Mouse (Mus musculus) liver, adult 2 months (tissue): Measurements from ENCODE around the gene Stpg1. TPM values are rescaled to one million over a fixed set of nuclear protein-coding genes. Genes with fewer than 3 reads are reported as not detected.

Experiments
- DNase-seq: peaks from one replicate; pipeline ENCODE4 v3.0.0-alpha.2; 2011; ENCODE audit warnings: low read depth, low spot score; ENCODE audit errors: extremely low read depth
- H3K27ac ChIP-seq: fragments of 200-500 bp; replicated peaks from 2 replicates; pipeline ENCODE4 v1.5.1; 2012; ENCODE audit warnings: low read depth, mild to moderate bottlenecking, control low read depth, inconsistent platforms, low read length; ENCODE audit not compliant: insufficient read depth
- H3K27me3 ChIP-seq: fragments of 200-500 bp; 2 replicates; pipeline ENCODE4 v1.6.1; 2012; ENCODE audit warnings: mild to moderate bottlenecking, moderate library complexity, low read length, inconsistent platforms; ENCODE audit not compliant: control insufficient read depth, insufficient read depth
- H3K36me3 ChIP-seq: fragments of 200-500 bp; 2 replicates; pipeline ENCODE4 v1.6.1; 2012; ENCODE audit warnings: low read length, inconsistent platforms; ENCODE audit not compliant: control insufficient read depth, insufficient read depth
- H3K4me1 ChIP-seq: fragments of 200-500 bp; 2 replicates; pipeline ENCODE4 v1.6.1; 2011; ENCODE audit warnings: low read length; ENCODE audit not compliant: control insufficient read depth, insufficient read depth
- H3K4me3 ChIP-seq: fragments of 200-500 bp; 2 replicates; pipeline ENCODE4 v1.5.1; 2011; ENCODE audit warnings: low read depth, mild to moderate bottlenecking, control low read depth, low read length, moderate library complexity; ENCODE audit not compliant: insufficient read depth
- H3K79me2 ChIP-seq: fragments of 200-500 bp; 2 replicates; pipeline ENCODE4 v1.6.1; 2012; ENCODE audit warnings: inconsistent platforms, mild to moderate bottlenecking, low read length, moderate library complexity; ENCODE audit not compliant: control insufficient read depth, insufficient read depth
- H3K9ac ChIP-seq: fragments of 200-500 bp; 2 replicates; pipeline ENCODE4 v1.6.1; 2012; ENCODE audit warnings: low read depth, mild to moderate bottlenecking, control low read depth, inconsistent platforms, low read length
- CTCF ChIP-seq: fragments of 200-500 bp; IDR thresholded peaks from 2 replicates; pipeline ENCODE4 v1.5.1; 2011; ENCODE audit warnings: low read depth, low read length, control low read depth
- POLR2A ChIP-seq: fragments of 200-500 bp; IDR thresholded peaks from 2 replicates; pipeline ENCODE4 v1.6.1; 2011; ENCODE audit warnings: low read length, control low read depth; ENCODE audit not compliant: insufficient read depth; ENCODE audit errors: extremely low read depth
- WGBS: fragments of 180-500 bp; shearing (Covaris S2); methylation state at CpG from one replicate; pipeline ENCODE4 v1.1.7; 2018; 5-methylcytosine and 5-hydroxymethylcytosine counted together
- polyA plus RNA-seq: library from polyadenylated mRNA; depleted of rRNA; stranded (reverse); fragments of >200 nt; gene quantifications from 2 replicates; pipeline ENCODE4 v1.2.3, GENCODE M21; 2012
- total RNA-seq: library from RNA; depleted of rRNA; stranded (reverse); fragments of >200 nt; gene quantifications from 2 replicates; pipeline ENCODE4 v1.2.3, GENCODE M21; 2014

Gene Stpg1
- total and polyA plus RNA-seq, 2 experiments = not detected

DNA sequence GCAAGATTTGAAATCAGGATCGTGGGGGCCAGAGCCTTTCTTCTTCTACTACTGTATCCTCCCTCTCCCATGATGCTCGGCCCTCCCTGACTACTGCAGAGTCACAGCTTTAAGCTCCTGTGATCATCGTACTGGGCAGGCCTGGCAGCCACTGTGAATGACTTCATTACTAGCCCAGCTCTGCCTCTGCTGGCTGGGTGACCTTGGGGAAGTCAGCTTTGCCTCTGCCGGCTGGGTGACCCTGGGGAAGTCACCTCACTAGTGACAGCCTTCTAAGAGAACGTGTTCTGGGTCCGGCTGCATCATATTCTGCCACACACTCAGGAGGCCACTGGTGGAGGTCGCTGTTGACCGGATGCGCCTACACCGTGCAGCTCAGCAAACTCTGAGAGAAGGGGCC lies 16.7 kb upstream of the Stpg1 start:
- no peak overlapping the region for H3K9ac ChIP-seq
- 82% methylated on average over 10 of the region's 10 CpGs for WGBS
- no peaks in the 10 kb centered on the region; the same call in 1 of the 2 replicates for H3K36me3 ChIP-seq
- H3K79me2 ChIP-seq = no peaks in the 10 kb centered on the region
- H3K4me3 ChIP-seq = no peak overlapping the region
- DNase-seq = no peak
- no peaks in the 10 kb centered on the region for H3K4me1 ChIP-seq
- TF ChIP-seq CTCF = no peak
- H3K27ac ChIP-seq = no peak overlapping the region
- H3K27me3 ChIP-seq = no peaks in the 10 kb centered on the region

DNA sequence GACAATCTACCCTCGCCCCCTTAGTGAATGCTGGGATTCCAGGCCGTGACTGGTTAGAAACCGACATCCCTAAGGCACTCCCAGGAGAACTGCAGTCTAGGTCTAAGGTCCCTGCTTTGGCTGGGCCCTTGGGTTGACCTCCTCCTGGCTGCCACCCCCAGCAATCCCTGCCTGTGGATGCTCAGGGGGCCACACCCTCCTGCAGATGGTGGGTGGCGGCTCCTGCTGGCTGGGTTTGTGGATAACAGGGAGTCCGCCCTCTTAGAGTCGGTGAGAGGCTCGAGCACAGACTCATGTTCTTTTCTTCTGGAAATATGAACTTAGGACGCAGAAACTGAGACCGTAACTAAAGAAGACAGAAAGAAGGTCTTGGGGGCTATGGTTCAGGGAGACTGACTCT lies 14.2 kb upstream of the Stpg1 start:
- DNase-seq = no peak
- TF ChIP-seq CTCF (no peak), POLR2A (no peak)
- 92% methylated on average over 9 of the region's 9 CpGs for WGBS
- no peaks in the 10 kb centered on the region for H3K36me3 ChIP-seq
- H3K79me2 ChIP-seq = no peaks in the 10 kb centered on the region
- no peak overlapping the region for H3K4me3 ChIP-seq
- H3K4me1 ChIP-seq = no peaks in the 10 kb centered on the region
- H3K27me3 ChIP-seq = no peaks in the 10 kb centered on the region
- no peak overlapping the region for H3K9ac ChIP-seq
- H3K27ac ChIP-seq = no peak overlapping the region

DNA sequence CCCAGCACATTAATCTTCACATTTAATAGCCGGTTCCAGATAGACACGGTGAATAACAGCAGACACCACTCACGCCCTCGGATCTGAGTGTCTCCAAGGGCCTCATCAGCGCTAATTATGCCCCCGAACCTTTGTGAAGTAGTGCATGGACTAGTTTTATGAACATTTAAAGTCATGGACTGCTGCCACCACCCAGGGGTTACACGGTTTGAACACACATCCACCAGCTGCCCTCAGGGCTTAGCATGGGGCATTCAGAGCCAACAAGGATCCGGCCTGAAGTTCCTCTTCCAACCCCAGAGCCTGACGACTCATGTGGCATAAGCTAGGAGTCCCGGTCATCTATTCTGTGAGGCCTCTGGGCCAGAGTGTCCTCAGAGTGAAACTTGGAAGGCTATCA lies 9.5 kb upstream of the Stpg1 start:
- no peak for TF ChIP-seq CTCF
- TF ChIP-seq POLR2A = no peak
- Histone ChIP-seq H3K36me3 (no peaks in the 10 kb centered on the region), H3K79me2 (no peaks in the 10 kb centered on the region), H3K27me3 (no peaks in the 10 kb centered on the region), H3K4me3 (no peak overlapping the region), H3K4me1 (no peaks in the 10 kb centered on the region), H3K27ac (no peak overlapping the region), H3K9ac (no peak overlapping the region)
- WGBS = 86% methylated on average over 10 of the region's 10 CpGs
- DNase-seq = no peak

DNA sequence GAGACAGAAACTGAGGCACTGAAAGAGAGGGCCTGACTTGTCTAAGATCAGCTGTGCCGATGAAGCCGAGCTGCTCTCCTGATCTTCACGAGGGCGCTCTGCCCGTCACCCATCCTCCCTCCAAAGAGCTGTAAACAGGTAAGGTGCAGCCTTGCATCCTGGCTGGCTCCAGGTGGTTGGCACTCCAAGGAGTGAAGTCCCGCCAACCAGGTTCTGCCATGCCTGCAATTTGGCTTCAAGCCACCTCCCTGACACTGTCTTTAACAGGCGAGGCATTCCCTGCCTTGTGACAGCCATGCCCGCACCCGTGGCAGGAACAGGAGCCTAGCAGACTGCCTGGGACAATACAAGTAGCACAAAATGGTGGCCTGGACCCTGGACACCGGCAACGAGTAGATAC lies 8.2 kb upstream of the Stpg1 start:
- TF ChIP-seq CTCF (no peak), POLR2A (no peak)
- no peaks in the 10 kb centered on the region for H3K4me1 ChIP-seq
- no peaks in the 10 kb centered on the region for H3K27me3 ChIP-seq
- H3K79me2 ChIP-seq = no peaks in the 10 kb centered on the region
- no peak overlapping the region for H3K4me3 ChIP-seq
- WGBS = 93% methylated on average over 11 of the region's 11 CpGs
- H3K27ac ChIP-seq = no peak overlapping the region
- no peak overlapping the region for H3K9ac ChIP-seq
- no peak for DNase-seq
- H3K36me3 ChIP-seq = peaks cover 4% of the 10 kb centered on the region; the same call in 1 of the 2 replicates

DNA sequence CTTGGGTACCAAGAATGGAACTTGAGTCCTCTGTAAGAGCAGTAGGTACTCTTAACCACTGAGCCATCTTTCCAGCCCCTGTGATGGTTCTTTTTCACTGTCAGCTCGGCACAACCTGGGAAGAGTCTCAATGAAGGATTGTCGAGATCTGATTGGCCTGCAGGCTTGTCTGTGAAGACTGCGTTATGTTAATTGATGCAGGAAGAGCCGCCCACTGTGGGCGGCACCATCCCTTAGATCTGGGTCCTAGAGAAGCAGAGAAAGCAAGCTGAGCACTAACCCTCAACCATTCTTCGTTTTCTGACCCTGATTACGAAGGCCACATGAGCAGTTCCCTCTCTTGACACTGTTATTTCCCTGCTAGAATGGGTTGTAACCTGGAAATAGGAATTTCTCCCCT lies 5.3 kb upstream of the Stpg1 start:
- 94% methylated on average over 7 of the region's 7 CpGs for WGBS
- H3K4me3 ChIP-seq = no peak overlapping the region
- H3K9ac ChIP-seq = no peak overlapping the region
- no peak for TF ChIP-seq POLR2A
- no peak for TF ChIP-seq CTCF
- no peaks in the 10 kb centered on the region for H3K79me2 ChIP-seq
- DNase-seq = no peak
- peaks cover 3% of the 10 kb centered on the region; the same call in 1 of the 2 replicates for H3K4me1 ChIP-seq
- no peaks in the 10 kb centered on the region for H3K27me3 ChIP-seq
- H3K36me3 ChIP-seq = peaks cover 4% of the 10 kb centered on the region; the same call in 1 of the 2 replicates
- no peak overlapping the region for H3K27ac ChIP-seq

DNA sequence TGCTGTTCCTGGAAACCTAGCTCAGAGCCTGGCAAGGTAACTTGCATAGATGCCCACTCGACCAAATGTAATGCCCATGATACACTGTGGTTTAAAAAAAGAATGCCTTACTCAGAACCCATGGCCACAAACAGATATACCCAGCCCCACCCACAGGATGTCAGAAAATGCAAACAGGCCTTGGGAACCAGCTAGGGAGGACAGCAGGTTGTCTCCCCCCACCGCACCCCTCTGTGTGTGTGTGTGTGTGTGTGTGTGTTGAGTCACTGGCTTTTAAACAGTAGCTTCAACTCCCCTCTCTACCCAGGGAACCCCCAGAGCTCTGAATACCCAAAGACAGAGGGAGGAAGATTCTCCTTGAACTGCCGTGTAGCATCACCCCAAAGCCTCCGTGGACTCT lies 1.3 kb upstream of the Stpg1 start:
- Histone ChIP-seq H3K27me3 (no peaks in the 10 kb centered on the region), H3K4me1 (peaks cover 6% of the 10 kb centered on the region; the same call in 1 of the 2 replicates), H3K79me2 (no peaks in the 10 kb centered on the region), H3K9ac (no peak overlapping the region), H3K4me3 (0 out of 2 replicates have a peak overlapping the region, but pooled peaks have one; percentile 80), H3K27ac (no peak overlapping the region), H3K36me3 (peaks cover 4% of the 10 kb centered on the region; the same call in 1 of the 2 replicates)
- no peak for DNase-seq
- WGBS = 44% methylated on average over 4 of the region's 4 CpGs
- TF ChIP-seq CTCF (no peak), POLR2A (no peak)
